Mouse (Mus musculus) forebrain, postnatal 0 days (tissue): ENCODE measurements around the gene Nell1. TPM values are rescaled to one million over a fixed set of nuclear protein-coding genes. Genes with fewer than 3 reads are reported as not detected.

Source experiments
- ATAC-seq: fragments of 200-750 bp; cut with Nextera tagmentation; 2 replicates; pipeline ENCODE4 v1.8.0; 2017; ENCODE audit warnings: mild to moderate bottlenecking, moderate library complexity
- DNase-seq: peaks from one replicate; pipeline ENCODE4 v3.0.0-alpha.2; 2015
- H3K27ac ChIP-seq: fragments of 300-500 bp; sonication (generic); 2 replicates; pipeline ENCODE4 v1.5.1; 2014; ENCODE audit warnings: low read depth, mild to moderate bottlenecking, antibody characterized with exemption, low read length, moderate library complexity, mixed read lengths
- H3K27me3 ChIP-seq: fragments of 300-500 bp; sonication (generic); 2 replicates; pipeline ENCODE4 v1.6.1; 2014; ENCODE audit warnings: mild to moderate bottlenecking, low read length, mixed read lengths; ENCODE audit not compliant: insufficient read depth
- H3K36me3 ChIP-seq: fragments of 300-500 bp; sonication (generic); 2 replicates; pipeline ENCODE4 v1.6.1; 2014; ENCODE audit warnings: mild to moderate bottlenecking, moderate library complexity; ENCODE audit not compliant: insufficient read depth
- H3K4me1 ChIP-seq: fragments of 300-500 bp; sonication (generic); 2 replicates; pipeline ENCODE4 v1.6.1; 2014; ENCODE audit warnings: antibody characterized with exemption; ENCODE audit not compliant: insufficient read depth
- H3K4me2 ChIP-seq: fragments of 300-500 bp; sonication (generic); 2 replicates; pipeline ENCODE4 v1.6.1; 2014; ENCODE audit warnings: low read depth, mild to moderate bottlenecking, moderate library complexity
- H3K4me3 ChIP-seq: fragments of 300-500 bp; sonication (generic); 2 replicates; pipeline ENCODE4 v1.5.1; 2014; ENCODE audit warnings: low read depth, low read length, mixed read lengths
- H3K9ac ChIP-seq: fragments of 300-500 bp; sonication (generic); 2 replicates; pipeline ENCODE4 v1.6.1; 2014; ENCODE audit warnings: mild to moderate bottlenecking
- H3K9me3 ChIP-seq: fragments of 300-500 bp; sonication (generic); 2 replicates; pipeline ENCODE4 v1.6.1; 2016; ENCODE audit warnings: low read length
- CTCF ChIP-seq: sonication (generic); IDR thresholded peaks from 2 replicates; pipeline ENCODE4 v1.5.1; 2016; ENCODE audit warnings: antibody characterized with exemption, control low read depth, low read depth
- WGBS: fragments of 180-500 bp; shearing (Covaris S2); extraction: QIAGEN DNeasy Blood & Tissue Kit; methylation state at CpG from one replicate; pipeline ENCODE4 v1.1.7; 2014; 5-methylcytosine and 5-hydroxymethylcytosine counted together
- polyA plus RNA-seq: library from polyadenylated mRNA; unstranded; fragments of >200 nt; fragmentation: Nextera tagmentation; extraction: Ambion mirVana; gene quantifications from 2 replicates; pipeline ENCODE4 v1.2.1, GENCODE M21; 2015
- total RNA-seq: library from RNA; depleted of rRNA; stranded (reverse); fragments of >200 nt; gene quantifications from 2 replicates; pipeline ENCODE4 v1.2.3, GENCODE M21; 2014

The Nell1 gene
- total and polyA plus RNA-seq, 2 experiments from 2014 or later: 32.6 to 56.3 TPM

- Histone ChIP-seq H3K4me1 (no peaks in the 10 kb centered on the region), H3K4me2 (no peak overlapping the region), H3K27me3 (no peaks in the 10 kb centered on the region), H3K36me3 (no peaks in the 10 kb centered on the region), H3K9me3 (no peaks in the 10 kb centered on the region), H3K4me3 (no peak overlapping the region), H3K27ac (no peak overlapping the region), H3K9ac (no peak overlapping the region)
- 92% methylated on average over 9 of the region's 9 CpGs for WGBS
- no peak for TF ChIP-seq CTCF
- ATAC-seq (no peak), DNase-seq (no peak)
These were observed 28.0 kb upstream of the Nell1 start for GRCm38 (mm10) chr7:49946691-49947090.

- DNase-seq: peak; percentile 81
- Histone ChIP-seq H3K27ac (no peak overlapping the region), H3K9me3 (no peaks in the 10 kb centered on the region), H3K27me3 (no peaks in the 10 kb centered on the region), H3K4me1 (no peaks in the 10 kb centered on the region), H3K4me2 (no peak overlapping the region), H3K4me3 (no peak overlapping the region), H3K9ac (no peak overlapping the region), H3K36me3 (no peaks in the 10 kb centered on the region)
- peak; percentile 72 for TF ChIP-seq CTCF
- ATAC-seq: peak; percentile 77
- WGBS: 36% methylated on average over 4 of the region's 4 CpGs
These were observed 21.0 kb upstream of the Nell1 start for GRCm38 (mm10) chr7:49953546-49954181.

DNA sequence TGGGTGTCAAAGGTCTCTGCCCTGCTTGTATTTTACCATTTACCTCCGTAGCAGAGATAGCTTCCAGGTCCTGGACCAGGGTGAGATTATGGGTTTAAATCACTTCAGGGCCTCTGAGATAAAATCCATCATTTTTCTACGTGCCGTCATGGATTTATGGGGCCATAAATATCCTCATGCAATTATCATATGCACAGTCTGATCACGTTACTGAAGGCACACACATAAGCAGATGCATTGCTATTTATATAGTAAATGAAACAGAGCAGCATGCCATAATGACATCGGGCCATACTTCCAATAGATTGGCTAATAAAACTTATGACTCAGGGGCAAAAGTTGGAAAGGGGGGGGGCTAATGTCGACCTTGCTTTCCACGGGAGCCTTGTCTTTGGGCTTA, 19.8 kb upstream of the Nell1 start:
- Histone ChIP-seq H3K36me3 (no peaks in the 10 kb centered on the region), H3K27ac (no peak overlapping the region), H3K9ac (no peak overlapping the region), H3K4me2 (no peak overlapping the region), H3K4me1 (no peaks in the 10 kb centered on the region), H3K27me3 (no peaks in the 10 kb centered on the region), H3K9me3 (no peaks in the 10 kb centered on the region), H3K4me3 (no peak overlapping the region)
- TF ChIP-seq CTCF: no peak
- peak; percentile 59 for ATAC-seq
- 77% methylated on average over 7 of the region's 7 CpGs for WGBS
- no peak for DNase-seq

GRCm38 (mm10) chr7:49957142-49957541, 17.5 kb upstream of the Nell1 start:
- Histone ChIP-seq H3K27ac (no peak overlapping the region), H3K36me3 (no peaks in the 10 kb centered on the region), H3K4me1 (no peaks in the 10 kb centered on the region), H3K4me2 (no peak overlapping the region), H3K4me3 (no peak overlapping the region), H3K9ac (no peak overlapping the region), H3K9me3 (no peaks in the 10 kb centered on the region), H3K27me3 (no peaks in the 10 kb centered on the region)
- 87% methylated on average over 3 of the region's 3 CpGs for WGBS
- DNase-seq (no peak), ATAC-seq (no peak)
- TF ChIP-seq CTCF: no peak

GRCm38 (mm10) chr7:49963764-49964163, 10.9 kb upstream of the Nell1 start:
- no peak overlapping the region for H3K9ac ChIP-seq
- no peak for TF ChIP-seq CTCF
- no peaks in the 10 kb centered on the region for H3K36me3 ChIP-seq
- no peaks in the 10 kb centered on the region for H3K27me3 ChIP-seq
- no peaks in the 10 kb centered on the region for H3K4me1 ChIP-seq
- WGBS: 73% methylated on average over 2 of the region's 2 CpGs
- DNase-seq (no peak), ATAC-seq (no peak)
- no peak overlapping the region for H3K4me2 ChIP-seq
- no peak overlapping the region for H3K4me3 ChIP-seq
- H3K9me3 ChIP-seq: no peaks in the 10 kb centered on the region
- no peak overlapping the region for H3K27ac ChIP-seq

DNA sequence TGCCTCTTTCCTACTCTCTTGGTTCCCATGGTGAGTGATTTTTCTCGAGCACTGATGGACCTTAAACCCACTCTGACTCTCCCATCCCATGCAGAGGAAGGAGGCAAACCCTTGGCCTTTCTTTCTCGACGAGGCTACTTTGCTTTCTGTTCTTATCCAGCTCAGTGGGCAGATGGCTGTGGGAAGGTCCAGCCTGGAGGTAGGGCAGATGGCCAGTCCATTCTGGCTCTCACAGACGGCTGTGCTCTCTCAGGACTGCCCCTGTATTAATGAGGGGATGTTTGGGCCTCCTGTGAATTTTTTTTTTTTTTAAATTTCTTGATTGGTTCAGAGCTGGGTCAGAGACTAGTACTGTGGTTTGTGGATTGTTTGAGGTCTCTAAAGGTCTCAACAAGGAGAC, 5.1 kb upstream of the Nell1 start:
- no peak for DNase-seq
- H3K4me1 ChIP-seq: no peaks in the 10 kb centered on the region
- no peak overlapping the region for H3K9ac ChIP-seq
- TF ChIP-seq CTCF: no peak
- ATAC-seq: no peak
- no peaks in the 10 kb centered on the region for H3K36me3 ChIP-seq
- no peaks in the 10 kb centered on the region for H3K9me3 ChIP-seq
- 34% methylated on average over 4 of the region's 4 CpGs for WGBS
- peaks cover 12% of the 10 kb centered on the region for H3K27me3 ChIP-seq
- H3K4me3 ChIP-seq: no peak overlapping the region
- no peak overlapping the region for H3K4me2 ChIP-seq
- H3K27ac ChIP-seq: no peak overlapping the region

DNA sequence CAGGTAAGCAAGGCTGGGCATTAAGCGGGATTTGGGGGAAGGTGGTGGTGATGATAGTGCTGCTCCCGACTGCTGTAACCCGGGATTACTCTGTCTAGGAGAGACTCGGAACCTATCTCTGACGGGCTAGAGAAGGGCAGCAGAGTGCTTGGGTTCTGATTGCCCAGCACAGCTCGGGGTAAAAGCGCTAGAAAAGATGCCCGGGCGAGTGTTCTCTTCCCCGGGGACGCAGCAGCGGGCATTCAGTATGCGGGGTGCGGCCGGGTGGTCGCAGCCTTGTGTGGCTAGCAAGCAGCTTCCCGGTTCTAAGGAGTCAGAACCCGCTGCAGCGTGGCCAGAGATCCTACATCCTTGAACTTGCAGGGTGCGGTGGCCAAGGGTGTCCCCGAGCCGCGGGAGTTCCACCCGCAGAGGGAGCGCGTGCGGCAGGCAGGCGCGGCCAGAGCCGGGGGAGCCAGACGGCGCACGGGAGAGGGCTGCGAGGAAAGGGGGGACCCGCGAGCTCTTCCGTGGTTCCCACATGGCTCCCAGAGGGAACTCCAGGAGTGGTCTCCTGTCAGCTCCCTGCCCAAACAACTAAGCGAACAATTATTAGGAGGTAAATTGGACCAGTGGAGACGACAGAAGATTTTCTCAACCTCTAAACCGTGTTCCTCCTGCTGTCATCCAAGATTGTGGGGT, 917 bp downstream of the Nell1 start:
- WGBS: 2% methylated on average over 40 of the region's 40 CpGs
- Histone ChIP-seq H3K27ac (peak overlapping the region; percentile 36; the same call in 1 of the 2 replicates), H3K9ac (peak overlapping the region; percentile 51), H3K36me3 (no peaks in the 10 kb centered on the region), H3K4me2 (peak overlapping the region; percentile 88), H3K27me3 (peaks cover 37% of the 10 kb centered on the region), H3K4me1 (no peaks in the 10 kb centered on the region), H3K4me3 (peak overlapping the region; percentile 51), H3K9me3 (no peaks in the 10 kb centered on the region)
- peak; percentile 65 for DNase-seq
- peak; percentile 76 for ATAC-seq
- TF ChIP-seq CTCF: peak; percentile 64
